Mouse (Mus musculus): ENCODE data around the gene Shc3. TPM values are rescaled to one million over a fixed set of nuclear protein-coding genes. Genes with fewer than 3 reads are reported as not detected.

Gene Shc3
- polyA plus RNA-seq, 1 experiment from 2014 or later: 0.04 TPM

DNA sequence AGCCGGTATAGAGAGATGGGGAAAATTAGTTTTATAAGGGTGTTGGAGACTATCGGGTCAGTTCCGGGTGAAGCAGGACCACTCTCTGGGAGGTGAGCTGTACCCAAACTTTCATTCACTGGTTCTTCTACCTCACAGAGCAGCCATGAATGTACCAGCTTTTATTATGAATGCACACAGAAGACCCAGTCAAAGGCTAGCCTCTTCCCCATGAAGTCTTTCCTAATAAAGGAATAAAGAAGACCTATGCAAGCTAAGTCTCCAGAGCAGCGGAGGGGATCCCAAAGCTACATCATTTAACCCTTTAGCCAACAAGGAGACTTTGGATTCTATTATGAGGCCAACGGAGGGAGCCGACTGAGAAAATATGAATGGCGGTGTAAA, 458 bp upstream of the Shc3 start:
- H3K27me3 ChIP-seq: peaks cover 14% of the 10 kb centered on the region
- ATAC-seq (no peak), DNase-seq (ENCODE audit: low read depth, low spot score) (no peak)
- in situ Hi-C loops (cut with MboI; ENCODE audit: low pct_unique_long_range_greater_than_20kb): no loop called here
- ChIA-PET POLR2A (no interaction called here), CTCF (no interaction called here)
- no peak for TF ChIP-seq CTCF (IDR thresholded peaks at IDR 0.05)

GRCm38 (mm10) chr13:51568501-51568901, 718 bp downstream of the Shc3 start:
- DNase-seq (ENCODE audit: low read depth, low spot score) (no peak), ATAC-seq (no peak)
- in situ Hi-C loops (cut with MboI; ENCODE audit: low pct_unique_long_range_greater_than_20kb): no loop called here
- ChIA-PET POLR2A (no interaction called here), CTCF (no interaction called here)
- H3K27me3 ChIP-seq: peaks cover 9% of the 10 kb centered on the region
- TF ChIP-seq CTCF (IDR thresholded peaks at IDR 0.05): no peak

GRCm38 (mm10) chr13:51567411-51567851, 1.8 kb downstream of the Shc3 start:
- DNase-seq (ENCODE audit: low read depth, low spot score): no peak
- H3K27me3 ChIP-seq: peaks cover 9% of the 10 kb centered on the region
- no peak for TF ChIP-seq CTCF (IDR thresholded peaks at IDR 0.05)
- ATAC-seq: no peak
- ChIA-PET POLR2A (no interaction called here), CTCF (no interaction called here)
- in situ Hi-C loops (cut with MboI; ENCODE audit: low pct_unique_long_range_greater_than_20kb): no loop called here

GRCm38 (mm10) chr13:51567078-51567395, 2.2 kb downstream of the Shc3 start:
- POLR2A ChIA-PET: no interaction called here
- CTCF ChIA-PET: no interaction called here
- H3K27me3 ChIP-seq: peaks cover 9% of the 10 kb centered on the region
- ATAC-seq (no peak), DNase-seq (ENCODE audit: low read depth, low spot score) (no peak)
- no peak for TF ChIP-seq CTCF (IDR thresholded peaks at IDR 0.05)
- in situ Hi-C loops (cut with MboI; ENCODE audit: low pct_unique_long_range_greater_than_20kb): no loop called here

DNA sequence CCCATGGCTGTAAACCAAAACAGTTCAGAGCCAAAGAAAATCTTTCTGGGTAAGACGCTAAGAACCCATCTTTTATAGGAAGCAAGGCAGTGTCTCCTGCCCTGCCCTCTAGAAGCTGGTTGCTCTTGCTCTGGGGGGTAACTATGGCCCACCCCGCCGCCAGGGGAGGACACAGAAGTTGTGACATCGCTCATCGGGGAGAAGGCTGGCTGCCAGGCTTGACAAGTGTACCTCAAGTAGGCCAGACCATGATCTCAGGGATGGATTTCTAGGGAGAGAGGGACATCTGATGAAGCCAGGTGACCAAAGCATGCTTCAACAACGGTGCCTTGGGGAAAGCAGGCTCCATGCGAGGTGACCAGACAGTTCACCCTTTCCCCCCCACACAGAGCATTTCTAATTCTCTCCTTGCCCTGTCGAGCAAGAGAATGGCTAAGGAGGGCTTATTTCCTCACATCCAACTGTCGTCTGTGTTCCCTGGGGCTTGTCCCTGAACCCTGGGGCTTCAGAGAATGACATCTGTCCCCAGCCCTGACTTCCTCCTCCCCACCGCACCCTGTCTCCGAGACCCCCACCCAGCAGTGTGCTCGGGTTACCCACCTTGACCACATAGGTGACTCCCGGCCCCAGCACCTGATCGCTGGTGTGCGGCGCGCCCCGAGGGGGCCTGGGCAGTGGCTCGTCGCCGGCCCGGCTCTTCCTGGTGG, 2.7 kb downstream of the Shc3 start:
- ATAC-seq (no peak), DNase-seq (ENCODE audit: low read depth, low spot score) (no peak)
- ChIA-PET POLR2A (no interaction called here), CTCF (no interaction called here)
- in situ Hi-C loops (cut with MboI; ENCODE audit: low pct_unique_long_range_greater_than_20kb): no loop called here
- TF ChIP-seq CTCF (IDR thresholded peaks at IDR 0.05): no peak
- peaks cover 9% of the 10 kb centered on the region for H3K27me3 ChIP-seq

DNA sequence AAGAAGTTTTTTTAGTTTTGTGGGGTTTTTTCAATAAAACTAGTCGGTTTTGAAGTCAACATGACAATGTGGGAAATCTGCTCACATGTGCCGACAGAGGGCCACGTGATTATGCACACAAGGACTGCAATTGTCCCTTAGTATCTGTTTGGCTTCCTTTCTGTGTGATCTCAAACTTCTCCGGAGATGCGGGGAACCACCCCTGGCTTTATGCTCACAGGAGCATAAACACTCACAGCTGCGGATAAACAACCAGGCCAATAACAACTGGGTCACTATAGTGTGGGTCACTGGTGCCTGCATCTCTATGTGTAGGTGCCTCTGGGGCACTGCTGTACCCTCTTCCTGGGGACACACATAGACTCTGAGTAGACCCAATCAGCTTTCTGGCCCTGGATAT, 4.5 kb downstream of the Shc3 start:
- peaks cover 9% of the 10 kb centered on the region for H3K27me3 ChIP-seq
- no peak for TF ChIP-seq CTCF (IDR thresholded peaks at IDR 0.05)
- DNase-seq (ENCODE audit: low read depth, low spot score) (no peak), ATAC-seq (no peak)
- ChIA-PET CTCF (no interaction called here), POLR2A (no interaction called here)
- in situ Hi-C loops (cut with MboI; ENCODE audit: low pct_unique_long_range_greater_than_20kb): no loop called here

- H3K27me3 ChIP-seq: peaks cover 5% of the 10 kb centered on the region
- ATAC-seq: no peak
- no peak for TF ChIP-seq CTCF (IDR thresholded peaks at IDR 0.05)
- in situ Hi-C loops (cut with MboI; ENCODE audit: low pct_unique_long_range_greater_than_20kb): no loop called here
- ChIA-PET POLR2A (no interaction called here), CTCF (no interaction called here)
- no peak for DNase-seq (ENCODE audit: low read depth, low spot score)
These were observed 15.9 kb downstream of the Shc3 start for GRCm38 (mm10) chr13:51553343-51553742.

DNA sequence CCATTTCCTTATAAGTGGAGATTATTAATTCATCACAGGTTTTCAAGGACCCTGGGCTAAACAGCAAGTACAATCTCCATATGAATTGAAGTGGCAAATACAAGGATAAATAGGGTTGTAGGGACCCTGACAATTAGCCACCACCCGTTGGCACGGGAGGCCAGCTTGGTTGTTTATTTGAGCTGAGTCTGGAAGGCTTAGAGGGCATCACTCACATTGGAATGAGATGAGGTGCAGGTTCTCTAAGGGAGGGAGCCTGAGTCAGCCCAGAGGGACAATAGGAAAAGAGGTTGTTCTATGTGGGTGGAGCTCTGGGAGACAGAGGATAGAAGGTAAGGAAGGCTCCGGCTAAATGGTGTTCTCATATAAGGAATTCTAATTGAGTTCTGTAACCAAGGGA, 17.0 kb downstream of the Shc3 start:
- in situ Hi-C loops (cut with MboI; ENCODE audit: low pct_unique_long_range_greater_than_20kb): no loop called here
- no peak for TF ChIP-seq CTCF (IDR thresholded peaks at IDR 0.05)
- ChIA-PET CTCF (no interaction called here), POLR2A (no interaction called here)
- ATAC-seq: no peak
- DNase-seq (ENCODE audit: low read depth, low spot score): no peak
- H3K27me3 ChIP-seq: peaks cover 5% of the 10 kb centered on the region

- POLR2A ChIA-PET: no interaction called here
- ATAC-seq: no peak
- DNase-seq (ENCODE audit: low read depth, low spot score): no peak
- CTCF ChIA-PET: no interaction called here
- no peak for TF ChIP-seq CTCF (IDR thresholded peaks at IDR 0.05)
- H3K27me3 ChIP-seq: peaks cover 5% of the 10 kb centered on the region
- in situ Hi-C loops (cut with MboI; ENCODE audit: low pct_unique_long_range_greater_than_20kb): no loop called here
These were observed 17.4 kb downstream of the Shc3 start for GRCm38 (mm10) chr13:51551824-51552223.

DNA sequence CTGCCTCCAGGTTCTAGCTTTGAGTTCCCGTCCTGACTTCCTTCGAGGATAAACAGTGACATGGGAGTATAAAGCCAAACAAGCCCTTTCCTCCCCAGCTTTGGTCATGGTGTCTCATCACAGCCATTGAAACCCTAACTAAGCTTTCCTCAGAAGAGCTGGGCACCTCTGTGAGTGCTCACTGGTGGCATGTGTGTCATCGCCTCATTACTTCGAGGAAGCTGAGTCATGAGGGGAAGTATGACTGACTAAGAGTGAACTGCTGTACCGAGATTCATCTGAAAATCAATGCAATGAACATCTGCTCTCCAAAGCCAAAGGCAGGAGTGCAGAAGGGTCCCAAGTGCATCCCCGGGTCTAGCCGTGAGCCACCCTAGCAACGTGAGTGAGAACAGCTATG, 29.4 kb downstream of the Shc3 start:
- CTCF ChIA-PET: interaction anchor here (1.2 kb wide), 1 partner anchor 78 kb away, joined by 3 read pairs; no protein-coding TSS in a partner anchor
- in situ Hi-C loops (cut with MboI; ENCODE audit: low pct_unique_long_range_greater_than_20kb): no loop called here
- TF ChIP-seq CTCF (IDR thresholded peaks at IDR 0.05): no peak
- DNase-seq (ENCODE audit: low read depth, low spot score) (no peak), ATAC-seq (no peak)
- POLR2A ChIA-PET: no interaction called here
- peaks cover 5% of the 10 kb centered on the region for H3K27me3 ChIP-seq

DNA sequence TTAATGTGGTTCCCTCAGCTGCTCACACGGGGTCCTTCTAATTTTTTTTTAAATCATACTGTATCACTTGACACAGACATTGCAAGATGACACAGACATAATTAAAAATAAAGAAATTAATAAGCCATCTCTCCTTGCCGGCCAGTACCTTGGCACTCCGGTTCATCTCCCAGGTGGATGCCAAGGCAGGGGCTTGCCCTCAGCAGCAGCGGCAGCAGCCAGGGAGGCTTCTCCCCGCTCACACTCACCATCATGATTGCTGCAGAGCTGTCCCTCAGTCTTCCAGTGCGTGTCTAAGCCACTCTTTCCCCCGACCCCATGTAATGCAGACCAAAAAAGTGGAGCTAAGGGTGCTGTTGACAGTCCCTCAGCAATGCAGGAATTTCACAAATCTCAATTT, 33.9 kb downstream of the Shc3 start:
- in situ Hi-C loops (cut with MboI; ENCODE audit: low pct_unique_long_range_greater_than_20kb): no loop called here
- ChIA-PET CTCF (interaction anchor here (1.5 kb wide), 1 partner anchor 10 kb away, joined by 5 read pairs; no protein-coding TSS in a partner anchor), POLR2A (no interaction called here)
- H3K27me3 ChIP-seq: peaks cover 3% of the 10 kb centered on the region
- no peak for DNase-seq (ENCODE audit: low read depth, low spot score)
- TF ChIP-seq CTCF (IDR thresholded peaks at IDR 0.05): no peak
- no peak for ATAC-seq

GRCm38 (mm10) chr13:51526480-51526879, 42.7 kb downstream of the Shc3 start:
- CTCF ChIA-PET: interaction anchor here (1.0 to 1.3 kb wide), 4 partner anchors 7 to 108 kb away, joined by 3 read pairs; no protein-coding TSS in a partner anchor
- POLR2A ChIA-PET: interaction anchor here (1.2 kb wide), 1 partner anchor 19 kb away, joined by 3 read pairs; no protein-coding TSS in a partner anchor
- TF ChIP-seq CTCF (IDR thresholded peaks at IDR 0.05): no peak
- ATAC-seq (peak; percentile 95), DNase-seq (ENCODE audit: low read depth, low spot score) (peak; percentile 57)
- in situ Hi-C loops (cut with MboI; ENCODE audit: low pct_unique_long_range_greater_than_20kb): no loop called here
- H3K27me3 ChIP-seq: peaks cover 3% of the 10 kb centered on the region

All from Patski (cell line).